Mouse (Mus musculus) forebrain, embryonic 11.5 days (tissue): ENCODE results near the gene Uts2r. TPM values are rescaled to one million over a fixed set of nuclear protein-coding genes. Genes with fewer than 3 reads are reported as not detected.

ENCODE experiments used
- ATAC-seq: fragments of 200-750 bp; cut with Nextera tagmentation; replicated peaks from 2 replicates; pipeline ENCODE4 v1.8.0; 2017; ENCODE audit warnings: moderate TSS enrichment; ENCODE audit not compliant: low FRiP score
- DNase-seq: peaks from one replicate; pipeline ENCODE4 v3.0.0-alpha.2; 2017; ENCODE audit warnings: low spot score
- H3K27ac ChIP-seq: fragments of 300-500 bp; sonication (generic); 2 replicates; pipeline ENCODE4 v1.5.1; 2014; ENCODE audit warnings: low read depth, low read length
- H3K27me3 ChIP-seq: fragments of 300-500 bp; sonication (generic); 2 replicates; pipeline ENCODE4 v1.6.1; 2014; ENCODE audit warnings: mild to moderate bottlenecking, low read length, mixed read lengths; ENCODE audit not compliant: control insufficient read depth, insufficient read depth
- H3K36me3 ChIP-seq: fragments of 300-500 bp; sonication (generic); 2 replicates; pipeline ENCODE4 v1.6.1; 2014; ENCODE audit warnings: mild to moderate bottlenecking, low read length, moderate library complexity, mixed read lengths; ENCODE audit not compliant: control insufficient read depth, insufficient read depth
- H3K4me1 ChIP-seq: fragments of 300-500 bp; sonication (generic); replicated peaks from 2 replicates; pipeline ENCODE4 v1.6.1; 2014; ENCODE audit warnings: low read length, mixed read lengths; ENCODE audit not compliant: control insufficient read depth, insufficient read depth
- H3K4me2 ChIP-seq: fragments of 300-500 bp; sonication (generic); 2 replicates; pipeline ENCODE4 v1.6.1; 2014; ENCODE audit warnings: low read depth, mild to moderate bottlenecking, low read length, moderate library complexity, mixed read lengths; ENCODE audit not compliant: severe bottlenecking
- H3K4me3 ChIP-seq: fragments of 300-500 bp; sonication (generic); 2 replicates; pipeline ENCODE4 v1.5.1; 2014; ENCODE audit warnings: low read depth, low read length
- H3K9ac ChIP-seq: fragments of 300-500 bp; sonication (generic); 2 replicates; pipeline ENCODE4 v1.6.1; 2014; ENCODE audit warnings: low read length
- H3K9me3 ChIP-seq: fragments of 300-500 bp; sonication (generic); 2 replicates; pipeline ENCODE4 v1.6.1; 2016; ENCODE audit warnings: low read length, mixed read lengths; ENCODE audit not compliant: control insufficient read depth
- WGBS: fragments of 180-500 bp; shearing (Covaris S2); extraction: QIAGEN DNeasy Blood & Tissue Kit; methylation state at CpG from one replicate; pipeline ENCODE4 v1.1.7; 2014; 5-methylcytosine and 5-hydroxymethylcytosine counted together
- polyA plus RNA-seq: library from polyadenylated mRNA; unstranded; fragments of >200 nt; fragmentation: Nextera tagmentation; extraction: Ambion mirVana; gene quantifications from 2 replicates; pipeline ENCODE4 v1.2.1, GENCODE M21; 2014

Uts2r gene
- polyA plus RNA-seq, 1 experiment from 2014 or later: not detected

GRCm38 (mm10) chr11:121189681-121190080 lies 29.6 kb downstream of the Uts2r start:
- 88% methylated on average over 3 of the region's 3 CpGs for WGBS
- Histone ChIP-seq H3K36me3 (no peaks in the 10 kb centered on the region), H3K9ac (no peak overlapping the region)

GRCm38 (mm10) chr11:121192742-121193141 lies 32.7 kb downstream of the Uts2r start:
- WGBS: 79% methylated on average over 2 of the region's 2 CpGs
- no peaks in the 10 kb centered on the region for H3K4me1 ChIP-seq
- DNase-seq (no peak), ATAC-seq (no peak)
- no peaks in the 10 kb centered on the region for H3K36me3 ChIP-seq
- no peaks in the 10 kb centered on the region for H3K9me3 ChIP-seq
- H3K27me3 ChIP-seq: no peaks in the 10 kb centered on the region
- no peak overlapping the region for H3K4me2 ChIP-seq
- H3K9ac ChIP-seq: no peak overlapping the region
- H3K27ac ChIP-seq: no peak overlapping the region
- no peak overlapping the region for H3K4me3 ChIP-seq

More at GRCm38 (mm10) chr11:121189681-121190080, 29.6 kb downstream of the Uts2r start:
- no peaks in the 10 kb centered on the region for H3K27me3 ChIP-seq
- no peak overlapping the region for H3K4me2 ChIP-seq
- ATAC-seq (no peak), DNase-seq (no peak)
- no peak overlapping the region for H3K4me3 ChIP-seq
- H3K9me3 ChIP-seq: no peaks in the 10 kb centered on the region
- H3K27ac ChIP-seq: no peak overlapping the region
- no peaks in the 10 kb centered on the region for H3K4me1 ChIP-seq

GRCm38 (mm10) chr11:121193415-121193814 lies 33.3 kb downstream of the Uts2r start:
- DNase-seq (no peak), ATAC-seq (no peak)
- Histone ChIP-seq H3K9me3 (no peaks in the 10 kb centered on the region), H3K27me3 (no peaks in the 10 kb centered on the region), H3K36me3 (no peaks in the 10 kb centered on the region), H3K27ac (no peak overlapping the region), H3K4me3 (no peak overlapping the region), H3K4me2 (no peak overlapping the region), H3K9ac (no peak overlapping the region), H3K4me1 (no peaks in the 10 kb centered on the region)
- 85% methylated on average over 3 of the region's 3 CpGs for WGBS

GRCm38 (mm10) chr11:121198622-121199021 lies 38.6 kb downstream of the Uts2r start:
- 59% methylated on average over 2 of the region's 2 CpGs for WGBS
- H3K4me2 ChIP-seq: no peak overlapping the region
- H3K36me3 ChIP-seq: no peaks in the 10 kb centered on the region
- ATAC-seq: no peak
- H3K4me3 ChIP-seq: no peak overlapping the region
- H3K9me3 ChIP-seq: no peaks in the 10 kb centered on the region
- H3K27me3 ChIP-seq: no peaks in the 10 kb centered on the region
- DNase-seq: no peak
- no peak overlapping the region for H3K9ac ChIP-seq
- H3K27ac ChIP-seq: no peak overlapping the region
- no peaks in the 10 kb centered on the region for H3K4me1 ChIP-seq

- ATAC-seq (no peak), DNase-seq (no peak)
- Histone ChIP-seq H3K9ac (no peak overlapping the region), H3K4me2 (no peak overlapping the region), H3K4me1 (0 out of 2 replicates have a peak, but pooled peaks cover 2% of the 10 kb centered on the region), H3K4me3 (no peak overlapping the region), H3K36me3 (no peaks in the 10 kb centered on the region), H3K27me3 (no peaks in the 10 kb centered on the region), H3K9me3 (no peaks in the 10 kb centered on the region), H3K27ac (no peak overlapping the region)
- WGBS: 81% methylated on average over 4 of the region's 4 CpGs
Observed at GRCm38 (mm10) chr11:121199851-121200250, 39.8 kb downstream of the Uts2r start.

GRCm38 (mm10) chr11:121200781-121201180 lies 40.7 kb downstream of the Uts2r start:
- Histone ChIP-seq H3K27me3 (no peaks in the 10 kb centered on the region), H3K36me3 (no peaks in the 10 kb centered on the region), H3K4me3 (no peak overlapping the region), H3K9me3 (no peaks in the 10 kb centered on the region), H3K27ac (no peak overlapping the region), H3K4me1 (0 out of 2 replicates have a peak, but pooled peaks cover 2% of the 10 kb centered on the region), H3K4me2 (no peak overlapping the region), H3K9ac (no peak overlapping the region)
- WGBS: 93% methylated on average over 6 of the region's 6 CpGs
- DNase-seq: no peak
- ATAC-seq: no peak

- Histone ChIP-seq H3K4me1 (0 out of 2 replicates have a peak, but pooled peaks cover 2% of the 10 kb centered on the region), H3K9ac (no peak overlapping the region), H3K9me3 (no peaks in the 10 kb centered on the region), H3K27me3 (no peaks in the 10 kb centered on the region), H3K36me3 (no peaks in the 10 kb centered on the region), H3K27ac (no peak overlapping the region), H3K4me3 (no peak overlapping the region), H3K4me2 (no peak overlapping the region)
- no peak for DNase-seq
- no peak for ATAC-seq
- 74% methylated on average over 11 of the region's 11 CpGs for WGBS
Observed at GRCm38 (mm10) chr11:121201436-121202198, 41.5 kb downstream of the Uts2r start.

- H3K4me3 ChIP-seq: peak overlapping the region; percentile 71
- H3K27me3 ChIP-seq: no peaks in the 10 kb centered on the region
- H3K9ac ChIP-seq: peak overlapping the region; percentile 20
- peak overlapping the region; percentile 70 for H3K4me2 ChIP-seq
- no peak for ATAC-seq
- no peak overlapping the region for H3K27ac ChIP-seq
- 0 out of 2 replicates have a peak, but pooled peaks cover 2% of the 10 kb centered on the region for H3K4me1 ChIP-seq
- H3K9me3 ChIP-seq: no peaks in the 10 kb centered on the region
- H3K36me3 ChIP-seq: no peaks in the 10 kb centered on the region
- WGBS: 0% methylated on average over 5 of the region's 5 CpGs
- no peak for DNase-seq
Observed at GRCm38 (mm10) chr11:121203859-121204160, 43.7 kb downstream of the Uts2r start.
